Mouse (Mus musculus): Measurements from ENCODE around the gene Hist2h2aa2. TPM values are rescaled to one million over a fixed set of nuclear protein-coding genes. Genes with fewer than 3 reads are reported as not detected.

Gene Hist2h2aa2
- polyA plus RNA-seq, 1 experiment from 2014 or later = 49.8 TPM

DNA sequence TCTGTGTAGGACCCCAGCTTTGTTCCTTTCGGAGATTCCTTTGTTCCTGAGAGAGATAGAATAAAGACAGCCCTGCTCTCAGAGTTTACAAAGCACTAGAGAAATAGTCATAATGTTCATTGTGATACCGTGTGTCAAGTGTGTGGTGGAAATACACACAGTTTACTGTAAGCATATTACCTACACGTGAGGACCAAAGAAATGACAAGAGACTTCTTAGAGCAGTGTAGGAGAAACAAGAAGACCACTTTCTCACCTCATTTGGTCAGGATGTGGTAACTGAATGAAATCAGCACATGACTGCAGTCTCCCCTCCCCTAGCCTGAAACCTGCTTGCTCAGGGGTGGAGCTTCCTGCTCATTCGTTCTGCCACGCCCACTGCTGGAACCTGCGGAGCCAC, 41.9 kb downstream of the Hist2h2aa2 start:
- Histone ChIP-seq H3K4me3 (ENCODE audit: low read depth, low read length) (peak overlapping the region; percentile 66), H3K36me3 (ENCODE audit: control insufficient read depth, insufficient read depth, low read length) (no peaks in the 10 kb centered on the region), H3K9me3 (ENCODE audit: control insufficient read depth, low read length) (no peaks in the 10 kb centered on the region), H3K4me2 (ENCODE audit: low read depth, low read length, severe bottlenecking) (peak overlapping the region; percentile 98), H3K4me1 (replicated peaks; ENCODE audit: control insufficient read depth, insufficient read depth, low read length) (peaks cover 7% of the 10 kb centered on the region), H3K27me3 (ENCODE audit: control insufficient read depth, insufficient read depth, low read length) (no peaks in the 10 kb centered on the region), H3K9ac (ENCODE audit: low read length) (peak overlapping the region; percentile 50), H3K27ac (ENCODE audit: low read depth, low read length) (no peak overlapping the region)
- DNase-seq (ENCODE audit: low spot score) (no peak), ATAC-seq (replicated peaks; ENCODE audit: low FRiP score) (peak; percentile 25; the same call in 1 of the 2 replicates)
- WGBS = 2% methylated on average over 6 of the region's 6 CpGs

DNA sequence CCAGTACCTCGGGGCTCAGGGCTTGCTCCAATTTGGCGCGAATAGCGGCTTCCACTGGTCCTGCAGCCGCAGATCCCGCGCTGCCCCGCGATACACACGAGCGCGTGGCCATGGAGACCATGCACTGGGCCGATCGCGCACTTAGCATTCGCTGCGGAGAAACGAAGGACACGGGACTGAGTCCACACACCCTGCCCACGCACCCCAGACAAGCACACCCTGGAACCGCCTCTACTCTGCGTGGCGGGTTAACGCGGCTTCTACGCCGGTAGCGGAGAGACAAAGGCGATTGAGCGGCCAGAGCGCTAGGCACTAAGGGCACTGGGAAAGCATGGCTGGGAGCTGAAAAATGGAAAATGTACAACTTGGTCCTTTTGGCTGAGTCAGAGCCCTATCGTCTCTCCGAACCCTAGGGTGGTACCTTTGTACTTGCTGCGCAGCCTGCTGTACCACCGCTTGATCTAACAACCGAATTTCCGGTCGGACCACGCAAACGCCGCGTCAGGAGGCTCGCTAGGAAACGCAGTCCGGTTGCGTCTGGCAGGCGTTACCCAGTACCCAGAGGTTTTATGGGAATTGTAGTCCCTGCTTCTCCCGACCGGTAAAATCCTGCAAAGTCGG, 42.8 kb downstream of the Hist2h2aa2 start:
- peak overlapping the region; percentile 97 for H3K9ac ChIP-seq (ENCODE audit: low read length)
- ATAC-seq (replicated peaks; ENCODE audit: low FRiP score) = peak; percentile 93
- DNase-seq (ENCODE audit: low spot score) = peak; percentile 93
- H3K4me1 ChIP-seq (replicated peaks; ENCODE audit: control insufficient read depth, insufficient read depth, low read length) = peaks cover 7% of the 10 kb centered on the region
- peak overlapping the region; percentile 92 for H3K27ac ChIP-seq (ENCODE audit: low read depth, low read length)
- H3K27me3 ChIP-seq (ENCODE audit: control insufficient read depth, insufficient read depth, low read length) = no peaks in the 10 kb centered on the region
- peak overlapping the region; percentile 66 for H3K4me3 ChIP-seq (ENCODE audit: low read depth, low read length)
- H3K9me3 ChIP-seq (ENCODE audit: control insufficient read depth, low read length) = no peaks in the 10 kb centered on the region
- H3K4me2 ChIP-seq (ENCODE audit: low read depth, low read length, severe bottlenecking) = peak overlapping the region; percentile 98
- under 1% methylated on average over 50 of the region's 50 CpGs for WGBS
- no peaks in the 10 kb centered on the region for H3K36me3 ChIP-seq (ENCODE audit: control insufficient read depth, insufficient read depth, low read length)

DNA sequence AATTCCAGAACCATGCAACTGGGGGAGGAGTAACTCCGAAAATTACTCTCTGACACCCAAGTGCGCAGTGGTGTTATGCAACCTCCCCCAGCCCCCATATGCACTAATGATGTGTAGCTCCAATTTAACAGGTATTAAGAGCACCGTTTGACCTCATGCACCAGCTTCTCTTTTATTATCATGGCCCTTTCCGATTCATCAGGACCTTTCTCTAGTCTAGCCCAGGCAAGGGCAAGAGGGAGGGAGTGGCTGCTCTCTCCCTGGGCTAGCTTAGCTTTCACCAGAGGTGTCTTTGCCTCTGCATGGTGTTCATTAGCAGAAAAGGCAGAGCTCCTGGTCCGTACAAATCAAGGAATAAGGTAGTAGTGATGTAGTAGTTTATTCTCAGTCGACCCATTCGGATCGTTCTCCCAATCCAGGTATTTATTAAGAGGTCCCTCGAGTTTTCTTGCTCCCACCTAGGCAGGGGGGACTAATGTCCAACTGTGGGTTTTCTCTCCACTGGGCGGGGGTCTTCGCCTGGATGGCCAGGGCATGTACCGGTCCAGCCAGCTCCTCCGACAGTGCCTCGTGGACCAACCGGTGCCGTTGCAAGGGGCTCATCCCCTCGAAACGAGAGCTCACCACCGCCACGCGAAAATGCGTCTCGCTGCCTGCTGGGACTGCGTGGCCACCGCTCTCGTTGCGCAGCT, 43.5 kb downstream of the Hist2h2aa2 start:
- Histone ChIP-seq H3K4me2 (ENCODE audit: low read depth, low read length, severe bottlenecking) (peak overlapping the region; percentile 98), H3K4me1 (replicated peaks; ENCODE audit: control insufficient read depth, insufficient read depth, low read length) (peaks cover 7% of the 10 kb centered on the region), H3K9ac (ENCODE audit: low read length) (peak overlapping the region; percentile 97), H3K36me3 (ENCODE audit: control insufficient read depth, insufficient read depth, low read length) (no peaks in the 10 kb centered on the region), H3K4me3 (ENCODE audit: low read depth, low read length) (peak overlapping the region; percentile 66), H3K27ac (ENCODE audit: low read depth, low read length) (peak overlapping the region; percentile 92), H3K27me3 (ENCODE audit: control insufficient read depth, insufficient read depth, low read length) (no peaks in the 10 kb centered on the region), H3K9me3 (ENCODE audit: control insufficient read depth, low read length) (no peaks in the 10 kb centered on the region)
- no peak for ATAC-seq (replicated peaks; ENCODE audit: low FRiP score)
- 21% methylated on average over 27 of the region's 27 CpGs for WGBS
- no peak for DNase-seq (ENCODE audit: low spot score)

DNA sequence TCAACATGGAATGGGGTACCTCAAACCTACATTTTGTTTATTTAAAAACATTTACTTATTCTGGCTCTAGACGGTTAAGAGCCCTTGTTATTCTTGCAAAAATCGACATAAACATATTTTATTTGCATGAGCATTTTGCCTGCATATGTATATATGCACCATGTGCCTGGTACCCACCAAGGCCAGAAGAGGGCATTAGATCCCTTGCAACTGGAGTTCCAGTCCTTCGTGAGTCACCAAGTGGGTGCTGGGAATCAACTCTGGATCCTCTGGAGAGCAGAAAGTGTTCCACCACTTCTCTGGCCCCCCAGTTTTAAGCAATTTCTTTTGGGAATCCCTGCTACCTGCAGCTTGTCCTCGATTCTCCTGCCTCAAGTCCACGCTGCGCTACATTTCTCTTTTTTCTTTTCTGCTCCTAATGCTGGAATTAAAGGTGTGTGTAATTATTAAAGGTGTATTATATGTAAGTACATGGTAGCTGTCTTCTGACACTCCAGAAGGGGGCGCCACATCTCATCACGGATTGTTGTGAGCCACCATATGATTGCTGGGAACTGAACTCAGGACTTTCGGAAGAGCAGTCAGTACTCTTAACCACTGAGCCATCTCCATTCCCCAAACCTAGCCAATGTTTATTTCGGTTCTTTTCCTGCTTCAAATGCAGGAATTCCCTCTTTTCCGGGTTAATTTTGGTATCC, 44.3 kb downstream of the Hist2h2aa2 start:
- Histone ChIP-seq H3K9me3 (ENCODE audit: control insufficient read depth, low read length) (no peaks in the 10 kb centered on the region), H3K9ac (ENCODE audit: low read length) (no peak overlapping the region), H3K36me3 (ENCODE audit: control insufficient read depth, insufficient read depth, low read length) (no peaks in the 10 kb centered on the region), H3K4me2 (ENCODE audit: low read depth, low read length, severe bottlenecking) (no peak overlapping the region), H3K4me3 (ENCODE audit: low read depth, low read length) (no peak overlapping the region), H3K27me3 (ENCODE audit: control insufficient read depth, insufficient read depth, low read length) (no peaks in the 10 kb centered on the region), H3K27ac (ENCODE audit: low read depth, low read length) (no peak overlapping the region), H3K4me1 (replicated peaks; ENCODE audit: control insufficient read depth, insufficient read depth, low read length) (peaks cover 7% of the 10 kb centered on the region)
- WGBS = 89% methylated on average over 11 of the region's 11 CpGs
- DNase-seq (ENCODE audit: low spot score) (no peak), ATAC-seq (replicated peaks; ENCODE audit: low FRiP score) (no peak)

DNA sequence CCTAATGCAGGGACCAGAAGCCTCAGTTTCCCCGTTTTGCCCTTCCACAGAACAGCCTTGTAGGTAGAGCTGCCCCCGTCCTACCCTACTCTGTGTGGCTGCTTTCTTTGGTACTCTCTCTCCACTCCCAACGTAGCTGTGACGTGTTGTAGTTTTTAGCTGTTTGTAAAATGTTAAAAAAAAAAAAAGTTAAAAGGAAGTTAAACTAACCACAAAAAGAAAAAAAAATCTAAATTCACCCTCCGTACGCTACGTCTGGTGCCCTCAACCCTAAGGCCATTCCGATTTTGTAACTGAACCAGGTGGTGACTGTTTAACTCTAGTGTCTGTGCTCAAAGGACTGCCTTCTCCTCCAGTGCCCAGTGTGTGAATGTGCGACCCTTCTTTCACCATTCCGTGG, 45.1 kb downstream of the Hist2h2aa2 start:
- no peaks in the 10 kb centered on the region for H3K36me3 ChIP-seq (ENCODE audit: control insufficient read depth, insufficient read depth, low read length)
- H3K9ac ChIP-seq (ENCODE audit: low read length) = no peak overlapping the region
- no peak for ATAC-seq (replicated peaks; ENCODE audit: low FRiP score)
- DNase-seq (ENCODE audit: low spot score) = no peak
- peaks cover 7% of the 10 kb centered on the region for H3K4me1 ChIP-seq (replicated peaks; ENCODE audit: control insufficient read depth, insufficient read depth, low read length)
- no peak overlapping the region for H3K4me3 ChIP-seq (ENCODE audit: low read depth, low read length)
- WGBS = 86% methylated on average over 10 of the region's 10 CpGs
- H3K27me3 ChIP-seq (ENCODE audit: control insufficient read depth, insufficient read depth, low read length) = no peaks in the 10 kb centered on the region
- no peaks in the 10 kb centered on the region for H3K9me3 ChIP-seq (ENCODE audit: control insufficient read depth, low read length)
- no peak overlapping the region for H3K4me2 ChIP-seq (ENCODE audit: low read depth, low read length, severe bottlenecking)
- H3K27ac ChIP-seq (ENCODE audit: low read depth, low read length) = no peak overlapping the region

DNA sequence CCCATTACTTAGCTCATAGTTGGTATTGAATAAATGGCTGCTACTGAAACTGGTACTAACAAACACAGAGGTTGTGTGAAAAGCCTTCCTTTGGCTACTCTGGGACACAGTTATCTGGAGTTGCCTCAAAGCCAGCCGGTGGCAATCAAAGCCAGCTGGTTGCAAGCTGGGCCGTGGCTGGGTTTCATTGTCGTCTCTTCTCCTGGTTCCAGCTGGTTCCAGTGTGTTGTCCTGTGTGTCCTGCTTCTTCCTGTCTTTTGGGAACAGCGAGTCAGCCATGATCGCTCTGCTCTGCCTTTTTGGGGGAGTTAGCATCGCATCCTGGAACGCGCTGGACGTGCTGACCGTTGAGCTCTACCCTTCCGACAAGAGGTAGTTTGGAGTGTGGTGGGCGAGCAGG, 47.1 kb downstream of the Hist2h2aa2 start:
- no peaks in the 10 kb centered on the region for H3K36me3 ChIP-seq (ENCODE audit: control insufficient read depth, insufficient read depth, low read length)
- ATAC-seq (replicated peaks; ENCODE audit: low FRiP score) (no peak), DNase-seq (ENCODE audit: low spot score) (no peak)
- 69% methylated on average over 12 of the region's 12 CpGs for WGBS
- H3K4me1 ChIP-seq (replicated peaks; ENCODE audit: control insufficient read depth, insufficient read depth, low read length) = peaks cover 7% of the 10 kb centered on the region
- no peak overlapping the region for H3K27ac ChIP-seq (ENCODE audit: low read depth, low read length)
- H3K4me2 ChIP-seq (ENCODE audit: low read depth, low read length, severe bottlenecking) = no peak overlapping the region
- no peak overlapping the region for H3K4me3 ChIP-seq (ENCODE audit: low read depth, low read length)
- H3K27me3 ChIP-seq (ENCODE audit: control insufficient read depth, insufficient read depth, low read length) = no peaks in the 10 kb centered on the region
- no peaks in the 10 kb centered on the region for H3K9me3 ChIP-seq (ENCODE audit: control insufficient read depth, low read length)
- no peak overlapping the region for H3K9ac ChIP-seq (ENCODE audit: low read length)

Small RNA genes within 50 kb of the gene (microRNA-seq; reads per million reads assigned to microRNA genes)
- not detected for gene Gm44492 (ENCODE audit: insufficient number of aligned reads)
- gene Gm47311 (ENCODE audit: insufficient number of aligned reads) = not detected
- not detected for gene Gm47313 (ENCODE audit: insufficient number of aligned reads)

Other genes with a start within 250 kb of the Hist2h2aa2 start
- 82.5 and 85.6 TPM in 2 replicates for gene Plekho1, start 244.3 kb downstream of the Hist2h2aa2 start, polyA plus RNA-seq (2014; fragmentation: Nextera tagmentation; extraction: Ambion mirVana)
- gene Vps45, start 181.8 kb downstream of the Hist2h2aa2 start, polyA plus RNA-seq (2014; fragmentation: Nextera tagmentation; extraction: Ambion mirVana) = 20.3 and 24.8 TPM in 2 replicates
- 11.0 and 11.3 TPM in 2 replicates for gene Otud7b, start 135.7 kb downstream of the Hist2h2aa2 start, polyA plus RNA-seq (2014; fragmentation: Nextera tagmentation; extraction: Ambion mirVana)
- gene Mtmr11, start 78.3 kb downstream of the Hist2h2aa2 start, polyA plus RNA-seq (2014; fragmentation: Nextera tagmentation; extraction: Ambion mirVana) = 13.6 and 16.6 TPM in 2 replicates
- 230 and 253 TPM in 2 replicates for gene Sf3b4, start 67.9 kb downstream of the Hist2h2aa2 start, polyA plus RNA-seq (2014; fragmentation: Nextera tagmentation; extraction: Ambion mirVana)
- 8.2 and 9.0 TPM in 2 replicates for gene Sv2a, start 59.1 kb downstream of the Hist2h2aa2 start, polyA plus RNA-seq (2014; fragmentation: Nextera tagmentation; extraction: Ambion mirVana)
- gene Bola1, start 20.6 kb downstream of the Hist2h2aa2 start, polyA plus RNA-seq (2014; fragmentation: Nextera tagmentation; extraction: Ambion mirVana) = 75.7 and 83.7 TPM in 2 replicates
- gene Hist2h2ab, start 20.4 kb downstream of the Hist2h2aa2 start, polyA plus RNA-seq (2014; fragmentation: Nextera tagmentation; extraction: Ambion mirVana) = 0.71 TPM in 1 of 2 replicates, not detected in the other
- 16.5 and 18.7 TPM in 2 replicates for gene Hist2h2ac, start 19.4 kb downstream of the Hist2h2aa2 start, polyA plus RNA-seq (2014; fragmentation: Nextera tagmentation; extraction: Ambion mirVana)
- 14.3 and 15.8 TPM in 2 replicates for gene Hist2h2be, start 19.2 kb downstream of the Hist2h2aa2 start, polyA plus RNA-seq (2014; fragmentation: Nextera tagmentation; extraction: Ambion mirVana)
- gene Hist2h3c2, start 1.1 kb downstream of the Hist2h2aa2 start, polyA plus RNA-seq (2014; fragmentation: Nextera tagmentation; extraction: Ambion mirVana) = 12.8 and 14.8 TPM in 2 replicates
- 18.7 and 28.2 TPM in 2 replicates for gene Hist2h2aa1, start 5.2 kb upstream of the Hist2h2aa2 start, polyA plus RNA-seq (2014; fragmentation: Nextera tagmentation; extraction: Ambion mirVana)
- gene Hist2h3c1, start 6.4 kb upstream of the Hist2h2aa2 start, polyA plus RNA-seq (2014; fragmentation: Nextera tagmentation; extraction: Ambion mirVana) = 2.3 TPM in 1 of 2 replicates, not detected in the other
- 6.8 and 7.5 TPM in 2 replicates for gene Hist2h4, start 23.0 kb upstream of the Hist2h2aa2 start, polyA plus RNA-seq (2014; fragmentation: Nextera tagmentation; extraction: Ambion mirVana)
- gene Hist2h3b, start 28.4 kb upstream of the Hist2h2aa2 start, polyA plus RNA-seq (2014; fragmentation: Nextera tagmentation; extraction: Ambion mirVana) = 99.6 and 105 TPM in 2 replicates
- 24.1 and 28.7 TPM in 2 replicates for gene Hist2h2bb, start 29.5 kb upstream of the Hist2h2aa2 start, polyA plus RNA-seq (2014; fragmentation: Nextera tagmentation; extraction: Ambion mirVana)
- gene Fcgr1, start 53.7 kb upstream of the Hist2h2aa2 start, polyA plus RNA-seq (2014; fragmentation: Nextera tagmentation; extraction: Ambion mirVana) = 0.95 and 2.6 TPM in 2 replicates
- gene BC107364, start 212.0 kb upstream of the Hist2h2aa2 start, polyA plus RNA-seq (2014; fragmentation: Nextera tagmentation; extraction: Ambion mirVana) = not detected in 2 replicates

Data from forebrain, embryonic 11.5 days (tissue).